In genomic region chr5:104061936-104062772, GRCm38 (mm10) we compare ENCODE assay signal across 15 mouse cellular contexts. TPM values are rescaled to one million over a fixed set of nuclear protein-coding genes. Genes with fewer than 3 reads are reported as not detected.
DNase-seq lines count a peak whose midpoint lies in the region; ATAC-seq and TF ChIP-seq lines count a peak whose summit lies in the region.
"Had no signal": no experiment of that assay in that cellular context is flagged by ENCODE, and none has a peak within 500 bp of the region (broad histone marks: within the 10 kb centered on the region; RNA-seq: fewer than 3 reads in every experiment).

No protein-coding gene starts in this region.

- no peak for TF ChIP-seq POLR2A in bone marrow, adult 2 months (IDR thresholded peaks at IDR 0.05; ENCODE audit: borderline replicate concordance, control insufficient read depth, low read depth, low read length)

- TF ChIP-seq EP300 in liver, postnatal 0 days (IDR thresholded peaks at IDR 0.05; ENCODE audit: low read depth), result no peak

- H3K4me3 ChIP-seq in bone marrow, adult 2 months (replicated peaks; ENCODE audit: control insufficient read depth, low read depth, low read length), result no peak overlapping the region
- H3K4me3 ChIP-seq in liver, postnatal 0 days (ENCODE audit: low read depth, low read length), result no peak overlapping the region
- H3K4me3 ChIP-seq: heart, embryonic 15.5 days; megakaryocyte, embryonic 14.5 days; myocyte had no signal

- H3K9ac ChIP-seq in liver, postnatal 0 days (replicated peaks), result no peak overlapping the region
- H3K9ac ChIP-seq: heart, embryonic 15.5 days had no signal

- H3K27me3 ChIP-seq in liver, postnatal 0 days (ENCODE audit: insufficient read depth, low read length), result no peaks in the 10 kb centered on the region
- H3K27me3 ChIP-seq: heart, embryonic 15.5 days; megakaryocyte, embryonic 14.5 days had no signal

- ATAC-seq in liver, postnatal 0 days, result peak; percentile 38
- ATAC-seq: CD4-positive, CD25-positive, alpha-beta regulatory T cell, adult 4 months had no signal

- H3K27ac ChIP-seq in bone marrow, adult 2 months (ENCODE audit: control insufficient read depth, insufficient read depth, low read depth, low read length, poor library complexity), result peak overlapping the region; percentile 16
- peak overlapping the region; percentile 69 for H3K27ac ChIP-seq in liver, postnatal 0 days (ENCODE audit: low read depth)
- H3K27ac ChIP-seq: heart, embryonic 15.5 days had no signal

- DNase-seq in heart, adult 11 months, result peak; percentile 94
- DNase-seq in heart, postnatal 10 days, result no peak
- peak; percentile 60 for DNase-seq in ES-CJ7 (ENCODE audit: low read depth, low spot score)
- DNase-seq in liver, postnatal 0 days, result no peak
- no peak for DNase-seq in adrenal gland, adult (ENCODE audit: inconsistent age in 2 of 2, low spot score in 1 of 2)
- DNase-seq in right cerebral cortex, adult 2 months (ENCODE audit: low spot score in 2 of 2), result no peak
- DNase-seq: kidney, postnatal 4 days; thymus, postnatal 25 days had no signal

- peaks cover 56% of the 10 kb centered on the region for H3K36me3 ChIP-seq in liver, postnatal 0 days (replicated peaks; ENCODE audit: insufficient read depth, low read length)

- peak overlapping the region; percentile 44 for H3K4me2 ChIP-seq in liver, postnatal 0 days (ENCODE audit: low read depth, low read length)
- H3K4me2 ChIP-seq: heart, embryonic 15.5 days had no signal

- H3K9me3 ChIP-seq in liver, postnatal 0 days (ENCODE audit: low read length), result no peaks in the 10 kb centered on the region
- H3K9me3 ChIP-seq: heart, embryonic 15.5 days; megakaryocyte, embryonic 14.5 days had no signal

- 87% methylated on average over 13 of the region's 13 CpGs for WGBS in bone marrow, adult 2 months
- 82% methylated on average over 13 of the region's 13 CpGs for WGBS in liver, postnatal 0 days (ENCODE audit: insufficient replicate concordance)

- intact Hi-C loops in heart, postnatal 10 days (cut with DNase I), result no loop called here

- no peak for TF ChIP-seq CTCF in bone marrow, adult 2 months (IDR thresholded peaks at IDR 0.05; ENCODE audit: control insufficient read depth, insufficient read depth, low read length)
- TF ChIP-seq CTCF in liver, postnatal 0 days (IDR thresholded peaks at IDR 0.05; ENCODE audit: low read depth), result no peak

- H3K4me1 ChIP-seq in bone marrow, adult 2 months (ENCODE audit: control insufficient read depth, insufficient read depth, low read length), result peaks cover 2% of the 10 kb centered on the region
- H3K4me1 ChIP-seq in liver, postnatal 0 days (ENCODE audit: insufficient read depth), result peaks cover 9% of the 10 kb centered on the region
- H3K4me1 ChIP-seq: heart, embryonic 15.5 days had no signal

RNA-seq across cellular contexts. Expression of gene Gm17660, which starts 15.3 kb away (rescaled TPM):
- not detected for total RNA-seq in heart, postnatal 10 days (2021)
- polyA plus RNA-seq in bone marrow, adult 2 months (2011; ENCODE audit: insufficient read depth, insufficient read length, low replicate concordance, missing spikeins), result not detected in 2 replicates
- polyA plus RNA-seq in liver, postnatal 0 days (2015; fragmentation: Nextera tagmentation; extraction: Ambion mirVana), result not detected in 2 replicates
- total RNA-seq: gastrocnemius, adult 8-10 months; liver, adult 2 months had no signal
- polyA plus RNA-seq: CD4-positive, CD25-positive, alpha-beta regulatory T cell, adult 4 months; liver, adult 2 months; myocyte had no signal

RNA-seq across cellular contexts. Expression of gene Nudt9, which starts 16.0 kb away (rescaled TPM):
- total RNA-seq in heart, postnatal 10 days (2021), result 10 to 100 TPM; 45.8 to 46.6 TPM
- polyA plus RNA-seq in bone marrow, adult 2 months (2011; ENCODE audit: insufficient read depth, insufficient read length, low replicate concordance, missing spikeins), result 32.5 and 34.8 TPM in 2 replicates
- 48.5 and 48.7 TPM in 2 replicates for polyA plus RNA-seq in liver, postnatal 0 days (2015; fragmentation: Nextera tagmentation; extraction: Ambion mirVana)

RNA-seq across cellular contexts. Expression of gene Hsd17b11, which starts 40.4 kb away (rescaled TPM):
- total RNA-seq in heart, postnatal 10 days (2021), result 10 to 100 TPM; 29.4 to 31.6 TPM
- polyA plus RNA-seq in bone marrow, adult 2 months (2011; ENCODE audit: insufficient read depth, insufficient read length, low replicate concordance, missing spikeins), result 13.6 and 36.5 TPM in 2 replicates
- polyA plus RNA-seq in liver, postnatal 0 days (2015; fragmentation: Nextera tagmentation; extraction: Ambion mirVana), result 26.7 and 27.1 TPM in 2 replicates

RNA-seq across cellular contexts. Expression of gene Sparcl1, which starts 51.4 kb away (rescaled TPM):
- total RNA-seq in heart, postnatal 10 days (2021), result 100 to 1,000 TPM; 372 to 394 TPM
- 3.8 and 4.8 TPM in 2 replicates for polyA plus RNA-seq in bone marrow, adult 2 months (2011; ENCODE audit: insufficient read depth, insufficient read length, low replicate concordance, missing spikeins)
- 5.2 and 6.3 TPM in 2 replicates for polyA plus RNA-seq in liver, postnatal 0 days (2015; fragmentation: Nextera tagmentation; extraction: Ambion mirVana)
- polyA plus RNA-seq: CD4-positive, CD25-positive, alpha-beta regulatory T cell, adult 4 months had no signal

Comparison
In these comparisons a context has a peak if more than half of its experiments do, and no peak if none do; other contexts are left out.
1. DNase-seq: peak in heart, adult 11 months (single experiment) and ES-CJ7 (single experiment); none in heart, postnatal 10 days (0 of 2), liver, postnatal 0 days (single experiment), adrenal gland, adult (0 of 2) and right cerebral cortex, adult 2 months (0 of 2).